Mouse (Mus musculus) embryo, embryonic 10.5 days (tissue): Measurements from ENCODE around the gene Hcfc2.

ENCODE experiments used
- DNase-seq: peaks from one replicate; pipeline ENCODE4 v3.0.0-alpha.2; 2015; ENCODE audit warnings: low spot score

Gene Hcfc2

GRCm38 (mm10) chr10:82771595-82772170 lies 75.7 kb downstream of the Hcfc2 start:
- no peak for DNase-seq

GRCm38 (mm10) chr10:82774841-82775240 lies 78.9 kb downstream of the Hcfc2 start:
- DNase-seq: no peak

- no peak for DNase-seq
These were observed 81.1 kb downstream of the Hcfc2 start for GRCm38 (mm10) chr10:82777075-82777474.

GRCm38 (mm10) chr10:82777886-82778285 lies 81.9 kb downstream of the Hcfc2 start:
- DNase-seq: no peak

GRCm38 (mm10) chr10:82778791-82779549 lies 83.0 kb downstream of the Hcfc2 start:
- peak; percentile 27 for DNase-seq

- DNase-seq: no peak
These were observed 83.9 kb downstream of the Hcfc2 start for GRCm38 (mm10) chr10:82779831-82780230.

- DNase-seq: no peak
These were observed 84.4 kb downstream of the Hcfc2 start for GRCm38 (mm10) chr10:82780322-82780721.

GRCm38 (mm10) chr10:82780816-82781215 lies 84.9 kb downstream of the Hcfc2 start:
- no peak for DNase-seq

GRCm38 (mm10) chr10:82782472-82782871 lies 86.5 kb downstream of the Hcfc2 start:
- no peak for DNase-seq

GRCm38 (mm10) chr10:82789181-82789580 lies 93.2 kb downstream of the Hcfc2 start:
- no peak for DNase-seq

GRCm38 (mm10) chr10:82790504-82790903 lies 94.5 kb downstream of the Hcfc2 start:
- DNase-seq: no peak

GRCm38 (mm10) chr10:82791713-82792112 lies 95.8 kb downstream of the Hcfc2 start:
- no peak for DNase-seq
